Mouse (Mus musculus) brain, embryonic 14.5 days (tissue): ENCODE measurements at regions not wholly inside any gene's neighbourhood (a gene's known extent, or its start where the extent isn't known, plus 50 kb on each side); places are given as distances from the start of the nearest gene placed in this dataset.

ENCODE experiments used
- CTCF ChIP-seq: fragments of 200-500 bp; IDR thresholded peaks from 2 replicates; pipeline ENCODE4 v1.5.1; 2012; ENCODE audit warnings: inconsistent platforms, mild to moderate bottlenecking, moderate library complexity, borderline replicate concordance; ENCODE audit not compliant: insufficient read depth, insufficient read length; ENCODE audit errors: extremely low read depth
- POLR2A ChIP-seq: fragments of 200-500 bp; IDR thresholded peaks from 2 replicates; pipeline ENCODE4 v1.6.1; 2012; ENCODE audit warnings: mild to moderate bottlenecking, inconsistent platforms, borderline replicate concordance; ENCODE audit not compliant: poor library complexity, insufficient read depth, insufficient read length, severe bottlenecking; ENCODE audit errors: extremely low read depth

GRCm38 (mm10) chr10:67739199-67739598 is 173.3 kb downstream of the Zfp365 start:
- TF ChIP-seq CTCF: no peak
- no peak for TF ChIP-seq POLR2A
